Mouse (Mus musculus): ENCODE measurements around the gene Npff.

The Npff gene

DNA sequence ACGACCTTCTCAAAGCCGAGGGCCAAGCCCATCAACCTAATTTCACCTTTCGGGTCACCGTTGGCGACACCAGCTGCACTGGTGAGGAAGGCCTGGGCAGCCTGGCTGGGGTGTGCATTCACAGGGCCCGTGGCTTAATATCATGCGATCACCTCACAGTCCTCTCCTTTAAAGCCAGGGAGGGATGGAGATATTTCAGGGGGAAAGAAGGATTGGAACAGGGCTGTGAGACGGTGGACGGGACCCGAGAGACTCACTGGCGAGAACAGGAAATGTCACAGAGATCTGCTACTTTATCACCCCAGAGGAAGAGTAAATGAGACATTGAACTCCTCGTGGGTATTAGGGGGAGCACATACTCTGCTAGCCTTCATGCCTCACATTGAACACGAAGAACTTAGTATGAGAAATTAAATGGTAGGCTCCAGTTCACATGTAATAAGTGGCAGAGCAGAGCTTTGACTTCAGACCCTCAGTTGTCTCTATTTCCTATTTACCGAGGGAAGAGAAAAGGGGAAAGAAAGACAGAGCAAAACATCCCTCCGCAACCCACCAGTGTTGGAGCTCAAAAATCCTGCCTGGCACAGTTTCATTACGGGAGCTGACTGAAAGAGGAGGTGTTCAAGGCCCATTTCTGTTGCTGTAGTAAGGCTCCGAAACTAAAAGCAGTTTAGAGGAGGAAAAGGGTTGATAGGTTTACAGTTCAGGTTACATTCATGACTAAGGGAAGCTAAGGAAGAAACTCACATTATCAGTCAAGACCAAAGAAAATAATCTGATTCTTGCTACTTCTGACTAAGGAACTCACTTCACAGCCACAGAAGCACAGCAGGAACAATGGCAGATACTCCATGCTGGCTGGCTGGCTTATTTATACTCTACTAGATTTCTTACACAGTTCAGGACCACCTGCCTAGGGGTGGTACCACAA lies 5.3 kb downstream of the Npff start:
- DNase-seq (ENCODE audit: low spot score in 2 of 2), result no peak

DNA sequence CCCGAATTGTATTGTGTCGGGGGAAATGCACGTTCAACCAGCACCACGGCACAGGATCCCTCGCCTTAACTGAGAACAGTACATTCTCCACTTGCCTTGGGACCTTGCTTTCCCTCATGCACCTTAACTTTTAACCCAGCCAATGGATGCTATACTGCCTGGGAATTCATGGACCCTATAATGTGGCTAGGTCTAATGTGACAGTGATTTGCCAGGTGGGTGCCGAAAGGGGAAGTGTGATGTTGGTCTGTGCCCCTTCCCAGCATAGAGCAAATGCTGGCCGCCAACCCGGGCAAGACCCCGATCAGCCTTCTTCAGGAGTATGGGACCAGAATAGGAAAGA lies 5.9 kb downstream of the Npff start:
- DNase-seq (ENCODE audit: low spot score in 2 of 2), result no peak

- peak; percentile 100 for DNase-seq (ENCODE audit: low spot score in 2 of 2)
These were observed 6.5 kb downstream of the Npff start, which contains the start of gene Tarbp2 for GRCm38 (mm10) chr15:102517976-102518858. Gene Tarbp2 (plus strand): TSS chr15:102518192.

DNA sequence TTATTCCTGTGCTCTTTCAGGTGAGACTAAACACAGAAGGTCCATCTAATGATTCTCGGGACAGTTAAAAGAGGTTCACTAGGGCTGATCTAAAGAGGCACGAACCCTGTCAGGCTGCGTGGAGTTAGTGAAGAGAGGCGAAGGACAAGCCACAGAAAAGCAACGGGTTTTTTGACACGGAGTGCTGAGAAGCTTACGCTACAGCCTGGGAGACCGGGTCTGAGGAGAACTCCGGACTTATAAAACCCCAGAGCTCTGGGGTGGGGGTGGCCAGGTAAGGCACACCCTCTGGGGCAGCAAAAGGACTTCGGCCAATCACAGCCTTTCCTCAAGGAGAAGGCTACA lies 7.1 kb downstream of the Npff start:
- DNase-seq (ENCODE audit: low spot score in 2 of 2), result no peak

DNA sequence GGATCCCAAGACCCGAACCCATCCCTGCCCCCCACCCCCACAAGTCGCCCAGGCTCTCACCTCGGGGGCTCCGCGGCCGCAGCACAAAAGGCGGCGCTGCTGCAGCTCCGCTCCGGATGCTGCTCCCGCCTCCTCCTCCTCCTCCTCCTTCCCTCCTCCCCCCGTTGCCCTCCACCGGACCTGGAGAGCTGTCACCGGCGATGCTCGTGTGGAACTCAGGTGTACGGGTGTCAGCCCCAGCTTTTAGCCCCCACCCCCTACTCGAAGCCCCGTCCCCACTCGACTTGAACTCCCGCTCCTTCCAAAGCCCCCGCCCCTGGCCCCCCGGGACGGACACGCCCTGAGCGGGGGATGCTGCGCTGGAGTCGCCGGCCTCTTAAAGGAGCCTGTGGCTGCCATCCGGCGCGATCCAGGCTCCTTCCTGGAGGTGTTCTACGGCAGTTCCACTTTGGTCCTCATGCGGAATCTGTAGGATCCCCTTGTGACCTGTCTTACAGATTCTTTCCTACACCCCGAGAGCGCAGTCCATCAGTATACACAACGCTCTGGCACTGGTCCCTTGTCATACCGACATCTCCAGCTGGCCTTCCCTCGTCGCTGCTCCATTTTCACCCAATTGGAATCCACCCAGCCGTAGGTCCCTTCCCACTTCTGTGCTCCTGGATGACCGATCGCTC lies 7.9 kb downstream of the Npff start, which contains the start of gene Map3k12:
Map3k12 (minus strand) TSS at position 337 of the 677 bp plus-strand sequence.
- peak; percentile 77 to 83 for DNase-seq (ENCODE audit: low spot score in 2 of 2)

- DNase-seq (ENCODE audit: low spot score in 2 of 2), result no peak
These were observed 8.4 kb downstream of the Npff start for GRCm38 (mm10) chr15:102516293-102516692.

DNA sequence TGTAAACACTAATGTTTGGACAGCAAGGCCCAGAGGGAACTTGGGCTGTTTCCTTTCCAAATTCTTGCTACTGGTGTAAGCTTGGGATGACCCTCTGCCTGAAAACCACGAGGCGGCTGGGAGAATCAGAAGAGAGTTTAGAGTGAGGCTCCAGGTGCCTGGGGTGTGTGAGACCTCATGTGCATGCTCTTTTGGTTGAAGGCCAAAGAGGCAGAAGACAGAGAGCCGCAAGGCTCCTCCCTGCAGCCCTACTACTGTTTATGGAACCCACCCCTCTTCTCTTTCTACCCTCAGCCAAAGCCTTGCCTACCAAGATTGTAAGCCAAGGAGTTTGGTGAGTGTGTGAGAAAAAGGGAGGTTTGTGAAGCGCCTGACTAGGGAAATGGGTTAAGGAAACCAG lies 9.0 kb downstream of the Npff start:
- no peak for DNase-seq (ENCODE audit: low spot score in 2 of 2)

DNA sequence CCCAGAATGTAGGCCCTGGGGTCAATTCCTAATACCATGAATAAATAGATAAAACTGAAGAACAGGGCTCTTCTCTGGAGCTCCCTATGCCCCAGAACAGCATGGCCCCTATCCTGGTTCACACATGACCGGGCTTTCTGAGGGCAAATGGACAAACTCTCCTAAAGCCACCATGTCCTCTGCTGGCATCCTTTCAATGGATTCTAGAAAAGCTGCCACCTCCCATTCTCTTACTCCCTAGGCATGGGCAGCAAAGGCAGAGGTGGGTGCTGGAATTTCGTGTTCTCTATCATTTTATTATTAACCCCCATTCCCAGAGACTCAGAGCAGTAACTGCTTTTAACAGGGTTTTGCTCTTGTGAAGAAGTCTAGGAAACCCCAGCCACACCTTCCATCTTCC lies 9.5 kb downstream of the Npff start:
- no peak for DNase-seq (ENCODE audit: low spot score in 2 of 2)

DNA sequence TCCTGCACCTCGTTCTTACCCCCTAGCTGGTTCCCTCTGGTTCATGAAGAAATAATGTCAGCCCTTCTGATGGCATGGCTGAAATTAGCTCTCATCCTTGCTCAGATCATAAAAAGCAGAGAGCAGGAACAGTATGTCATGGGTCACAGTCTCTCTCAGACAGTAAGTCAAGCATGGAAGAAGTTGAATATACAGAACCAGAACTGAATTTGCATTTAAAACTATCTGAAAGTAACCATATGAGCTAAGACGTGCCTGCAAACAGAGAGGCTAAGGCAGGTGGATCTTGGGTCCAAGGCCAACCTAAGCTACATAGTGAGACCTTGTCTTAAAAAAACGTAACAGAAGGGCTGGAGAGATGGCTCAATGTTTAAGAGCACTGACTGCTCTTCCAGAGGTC lies 11.7 kb downstream of the Npff start:
- no peak for DNase-seq (ENCODE audit: low spot score in 2 of 2)

GRCm38 (mm10) chr15:102512471-102512870 lies 12.3 kb downstream of the Npff start:
- DNase-seq (ENCODE audit: low spot score in 2 of 2), result no peak

- DNase-seq (ENCODE audit: low spot score in 2 of 2), result no peak
These were observed 12.7 kb downstream of the Npff start for GRCm38 (mm10) chr15:102512010-102512409.

DNA sequence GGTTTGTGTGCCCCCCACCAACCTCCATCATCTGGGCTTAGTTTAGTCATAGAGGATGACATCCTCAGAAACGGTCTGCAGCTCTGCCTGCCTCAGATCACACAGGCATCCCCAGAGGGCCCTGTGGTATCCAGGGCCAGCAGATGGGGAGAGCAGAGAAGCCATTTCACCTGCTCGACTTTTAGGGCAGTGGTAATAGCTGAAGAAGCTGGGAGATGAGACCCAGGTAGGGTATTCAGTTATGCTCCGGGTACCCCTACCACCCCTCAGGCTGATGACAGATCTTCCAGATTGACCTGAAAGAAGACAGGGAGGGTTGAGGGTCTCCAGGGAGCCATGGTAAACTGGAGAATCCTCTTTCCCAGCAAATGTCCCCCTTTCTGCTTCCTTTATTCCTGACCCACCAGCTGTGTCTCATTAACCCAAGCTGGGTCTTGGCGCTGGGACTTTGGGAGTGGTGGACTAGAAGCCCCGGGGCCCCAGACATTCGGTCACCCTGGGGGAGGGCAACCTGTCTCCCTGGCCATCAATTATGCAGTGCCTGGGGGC lies 13.4 kb downstream of the Npff start:
- DNase-seq (ENCODE audit: low spot score in 2 of 2), result no peak

GRCm38 (mm10) chr15:102510590-102511284 lies 14.0 kb downstream of the Npff start:
- peak; percentile 80 to 90 for DNase-seq (ENCODE audit: low spot score in 2 of 2)

- DNase-seq (ENCODE audit: low spot score in 2 of 2), result peak in 1 of 2 experiments; percentile 51
These were observed 14.6 kb downstream of the Npff start for GRCm38 (mm10) chr15:102510110-102510509.

- DNase-seq (ENCODE audit: low spot score in 2 of 2), result no peak
These were observed 16.4 kb downstream of the Npff start for GRCm38 (mm10) chr15:102508336-102508735.

- no peak for DNase-seq (ENCODE audit: low spot score in 2 of 2)
These were observed 17.2 kb downstream of the Npff start for GRCm38 (mm10) chr15:102507561-102507960.

DNA sequence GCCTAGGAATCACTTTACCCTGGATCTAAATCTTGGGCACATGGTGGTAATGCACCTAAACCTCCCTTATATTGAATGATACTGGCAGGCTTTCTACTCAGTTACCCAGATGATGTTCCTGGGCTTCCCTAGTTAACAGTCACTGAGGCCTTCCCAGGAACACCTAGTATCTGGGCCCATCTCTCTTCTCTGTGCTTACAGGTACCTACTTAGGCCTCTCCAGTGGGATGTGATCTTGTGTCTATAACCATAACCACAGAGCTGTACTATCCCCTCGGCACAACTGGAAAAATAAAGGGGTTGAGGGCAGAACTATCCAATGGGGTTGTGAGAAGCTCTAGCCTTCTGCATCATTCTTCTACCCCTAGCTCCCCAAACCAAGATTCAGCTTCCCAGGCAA lies 17.9 kb downstream of the Npff start:
- DNase-seq (ENCODE audit: low spot score in 2 of 2), result no peak

GRCm38 (mm10) chr15:102506464-102506830 lies 18.3 kb downstream of the Npff start:
- DNase-seq (ENCODE audit: low spot score in 2 of 2), result no peak

- no peak for DNase-seq (ENCODE audit: low spot score in 2 of 2)
These were observed 18.8 kb downstream of the Npff start for GRCm38 (mm10) chr15:102505770-102506463.

- DNase-seq (ENCODE audit: low spot score in 2 of 2), result no peak
These were observed 19.5 kb downstream of the Npff start for GRCm38 (mm10) chr15:102505073-102505769.

Data from right cerebral cortex, adult 2 months (tissue).